Mouse (Mus musculus): Measurements from ENCODE around the gene Abca7. TPM values are rescaled to one million over a fixed set of nuclear protein-coding genes. Genes with fewer than 3 reads are reported as not detected.
"Not testable (repeated sequence)": the region's sequence is repeated elsewhere in the genome, so short reads cannot be mapped to it uniquely, and the experiment has no call there.

Abca7 gene
- polyA plus RNA-seq, 1 experiment from 2014 or later = 3.4 TPM

DNA sequence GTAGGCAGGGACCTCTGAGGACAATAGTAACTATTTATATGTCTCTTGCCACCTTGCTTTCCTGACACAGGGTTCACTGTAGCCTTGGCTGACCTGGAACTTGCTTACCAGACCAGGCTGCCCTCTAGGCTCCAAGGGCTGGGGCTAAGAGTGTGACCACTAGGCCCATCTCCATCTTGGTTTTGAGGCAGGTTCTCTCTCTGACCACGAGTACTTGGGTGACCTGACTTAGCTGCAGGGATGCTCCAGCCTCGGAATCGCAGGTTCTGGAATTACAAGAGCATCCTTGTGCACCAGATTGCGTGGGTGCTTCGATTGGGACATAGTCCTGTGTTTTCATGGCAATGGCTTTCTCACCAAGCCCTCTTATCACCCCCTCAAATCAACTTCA lies 56.1 kb downstream of the Abca7 start:
- ATAC-seq = no peak
- Histone ChIP-seq H3K9ac (ENCODE audit: low read depth, low read length) (peak overlapping the region; percentile 34; the same call in 1 of the 2 replicates), H3K4me2 (ENCODE audit: low read depth, low read length) (no peak overlapping the region), H3K9me3 (ENCODE audit: control insufficient read depth, low read length) (no peaks in the 10 kb centered on the region), H3K36me3 (ENCODE audit: control insufficient read depth, insufficient read depth, low read length) (peaks cover 5% of the 10 kb centered on the region; the same call in 1 of the 2 replicates), H3K4me1 (ENCODE audit: control insufficient read depth, insufficient read depth, low read length) (peaks cover 46% of the 10 kb centered on the region), H3K27me3 (replicated peaks; ENCODE audit: control insufficient read depth, insufficient read depth, low read length) (no peaks in the 10 kb centered on the region), H3K27ac (ENCODE audit: low read length) (peak overlapping the region; percentile 85), H3K4me3 (ENCODE audit: low read length) (no peak overlapping the region)
- 84% methylated on average over 5 of the region's 5 CpGs for WGBS

GRCm38 (mm10) chr10:80053259-80053780 lies 57.0 kb downstream of the Abca7 start:
- H3K4me3 ChIP-seq (ENCODE audit: low read length) = peak overlapping the region; percentile 88
- peaks cover 11% of the 10 kb centered on the region for H3K36me3 ChIP-seq (ENCODE audit: control insufficient read depth, insufficient read depth, low read length)
- 1% methylated on average over 47 of the region's 47 CpGs for WGBS
- H3K27me3 ChIP-seq (replicated peaks; ENCODE audit: control insufficient read depth, insufficient read depth, low read length) = no peaks in the 10 kb centered on the region
- no peaks in the 10 kb centered on the region for H3K9me3 ChIP-seq (ENCODE audit: control insufficient read depth, low read length)
- peak overlapping the region; percentile 75 for H3K4me2 ChIP-seq (ENCODE audit: low read depth, low read length)
- H3K4me1 ChIP-seq (ENCODE audit: control insufficient read depth, insufficient read depth, low read length) = peaks cover 41% of the 10 kb centered on the region
- H3K27ac ChIP-seq (ENCODE audit: low read length) = peak overlapping the region; percentile 99
- ATAC-seq = peak; percentile 93
- peak overlapping the region; percentile 99 for H3K9ac ChIP-seq (ENCODE audit: low read depth, low read length)

DNA sequence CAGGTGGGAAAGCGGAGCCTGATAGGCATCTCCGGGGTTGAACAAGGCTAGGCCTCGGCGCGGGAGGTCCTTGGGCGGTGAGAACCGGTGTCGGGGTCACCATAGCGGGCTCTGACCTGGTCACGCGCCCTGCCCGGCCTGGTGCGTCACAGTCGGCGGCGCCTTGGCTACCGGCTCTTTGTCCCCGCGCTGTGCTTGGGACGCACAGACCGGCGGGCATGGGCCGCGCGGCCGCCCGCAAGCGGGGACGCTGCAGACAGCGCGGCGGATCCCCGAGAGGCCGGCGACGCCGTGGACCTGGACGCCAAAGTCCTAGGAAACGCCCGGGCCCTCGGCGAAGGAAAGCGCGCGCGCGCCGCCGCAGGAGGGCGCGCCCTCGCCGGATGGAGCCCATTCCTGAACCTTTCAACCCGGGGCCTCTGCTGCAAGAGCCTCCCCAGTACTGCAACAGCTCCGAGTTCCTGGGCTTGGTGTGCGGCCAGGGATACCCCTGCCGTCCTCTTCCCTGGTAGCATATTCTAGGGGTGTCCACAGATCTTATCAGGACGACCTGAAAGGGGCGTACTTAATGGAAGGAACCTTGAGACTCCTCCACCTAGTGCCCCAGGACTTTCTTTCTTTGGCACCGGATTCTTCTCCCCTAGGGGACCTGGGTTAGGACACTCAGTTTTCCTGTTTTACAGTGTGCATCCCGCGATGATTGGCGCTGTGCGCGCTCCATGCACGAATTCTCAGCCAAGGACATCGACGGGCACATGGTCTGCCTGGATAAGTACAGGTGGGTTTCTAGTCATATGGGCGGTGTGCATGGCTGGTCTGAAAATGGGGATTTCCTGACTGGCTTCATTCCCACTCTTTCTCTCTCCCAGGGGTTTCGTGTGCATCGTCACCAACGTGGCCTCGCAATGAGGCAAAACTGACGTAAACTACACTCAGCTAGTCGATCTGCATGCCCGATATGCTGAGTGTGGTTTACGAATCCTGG lies 57.8 kb downstream of the Abca7 start:
- no peaks in the 10 kb centered on the region for H3K27me3 ChIP-seq (replicated peaks; ENCODE audit: control insufficient read depth, insufficient read depth, low read length)
- ATAC-seq = peak; percentile 53
- H3K4me3 ChIP-seq (ENCODE audit: low read length) = peak overlapping the region; percentile 88
- H3K27ac ChIP-seq (ENCODE audit: low read length) = peak overlapping the region; percentile 99
- H3K4me2 ChIP-seq (ENCODE audit: low read depth, low read length) = peak overlapping the region; percentile 75
- H3K9ac ChIP-seq (ENCODE audit: low read depth, low read length) = peak overlapping the region; percentile 99
- peaks cover 37% of the 10 kb centered on the region for H3K4me1 ChIP-seq (ENCODE audit: control insufficient read depth, insufficient read depth, low read length)
- peaks cover 14% of the 10 kb centered on the region for H3K36me3 ChIP-seq (ENCODE audit: control insufficient read depth, insufficient read depth, low read length)
- under 1% methylated on average over 77 of the region's 77 CpGs for whole genome bisulfite sequencing
- H3K9me3 ChIP-seq (ENCODE audit: control insufficient read depth, low read length) = no peaks in the 10 kb centered on the region

- H3K27me3 ChIP-seq (replicated peaks; ENCODE audit: control insufficient read depth, insufficient read depth, low read length); ATAC-seq; H3K9me3 ChIP-seq (ENCODE audit: control insufficient read depth, low read length): not testable (repeated sequence)
- Histone ChIP-seq H3K4me3 (ENCODE audit: low read length) (peak overlapping the region; percentile 88), H3K4me1 (ENCODE audit: control insufficient read depth, insufficient read depth, low read length) (peaks cover 37% of the 10 kb centered on the region), H3K4me2 (ENCODE audit: low read depth, low read length) (peak overlapping the region; percentile 75), H3K27ac (ENCODE audit: low read length) (peak overlapping the region; percentile 99), H3K9ac (ENCODE audit: low read depth, low read length) (peak overlapping the region; percentile 99), H3K36me3 (ENCODE audit: control insufficient read depth, insufficient read depth, low read length) (peaks cover 14% of the 10 kb centered on the region)
- WGBS = 10% methylated on average over 3 of the region's 3 CpGs
These were observed 58.6 kb downstream of the Abca7 start for GRCm38 (mm10) chr10:80054911-80055310.

- H3K9ac ChIP-seq (ENCODE audit: low read depth, low read length) = peak overlapping the region; percentile 99
- H3K27ac ChIP-seq (ENCODE audit: low read length) = peak overlapping the region; percentile 65
- H3K9me3 ChIP-seq (ENCODE audit: control insufficient read depth, low read length) = no peaks in the 10 kb centered on the region
- peak overlapping the region; percentile 75 for H3K4me2 ChIP-seq (ENCODE audit: low read depth, low read length)
- no peak for ATAC-seq
- 73% methylated on average over 5 of the region's 5 CpGs for WGBS
- H3K36me3 ChIP-seq (ENCODE audit: control insufficient read depth, insufficient read depth, low read length) = peaks cover 14% of the 10 kb centered on the region
- H3K27me3 ChIP-seq (replicated peaks; ENCODE audit: control insufficient read depth, insufficient read depth, low read length) = no peaks in the 10 kb centered on the region
- H3K4me3 ChIP-seq (ENCODE audit: low read length) = peak overlapping the region; percentile 88
- peaks cover 37% of the 10 kb centered on the region for H3K4me1 ChIP-seq (ENCODE audit: control insufficient read depth, insufficient read depth, low read length)
These were observed 59.1 kb downstream of the Abca7 start for GRCm38 (mm10) chr10:80055364-80055763.

DNA sequence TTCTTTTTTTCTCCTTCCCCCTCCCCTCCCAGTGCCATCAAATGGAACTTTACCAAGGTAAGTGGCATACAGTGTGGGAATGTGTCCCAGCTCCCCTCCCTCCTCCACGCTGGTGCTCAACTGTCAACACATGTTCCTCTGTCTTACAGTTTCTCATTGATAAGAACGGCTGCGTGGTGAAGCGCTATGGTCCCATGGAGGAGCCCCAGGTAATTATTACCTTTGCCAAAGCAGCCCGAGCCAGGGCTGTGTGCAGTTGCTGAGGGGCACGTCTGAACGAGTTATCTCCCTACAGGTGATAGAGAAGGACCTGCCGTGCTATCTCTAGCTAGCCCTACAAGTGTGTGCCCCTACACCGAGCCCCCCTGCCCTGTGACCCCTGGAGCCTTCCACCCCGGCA lies 59.6 kb downstream of the Abca7 start:
- Histone ChIP-seq H3K4me3 (ENCODE audit: low read length) (peak overlapping the region; percentile 88), H3K36me3 (ENCODE audit: control insufficient read depth, insufficient read depth, low read length) (peaks cover 14% of the 10 kb centered on the region), H3K4me1 (ENCODE audit: control insufficient read depth, insufficient read depth, low read length) (peaks cover 32% of the 10 kb centered on the region), H3K27ac (ENCODE audit: low read length) (peak overlapping the region; percentile 65), H3K27me3 (replicated peaks; ENCODE audit: control insufficient read depth, insufficient read depth, low read length) (no peaks in the 10 kb centered on the region), H3K4me2 (ENCODE audit: low read depth, low read length) (peak overlapping the region; percentile 75; the same call in 1 of the 2 replicates), H3K9ac (ENCODE audit: low read depth, low read length) (peak overlapping the region; percentile 99; the same call in 1 of the 2 replicates), H3K9me3 (ENCODE audit: control insufficient read depth, low read length) (no peaks in the 10 kb centered on the region)
- ATAC-seq = no peak
- 69% methylated on average over 9 of the region's 10 CpGs for WGBS

DNA sequence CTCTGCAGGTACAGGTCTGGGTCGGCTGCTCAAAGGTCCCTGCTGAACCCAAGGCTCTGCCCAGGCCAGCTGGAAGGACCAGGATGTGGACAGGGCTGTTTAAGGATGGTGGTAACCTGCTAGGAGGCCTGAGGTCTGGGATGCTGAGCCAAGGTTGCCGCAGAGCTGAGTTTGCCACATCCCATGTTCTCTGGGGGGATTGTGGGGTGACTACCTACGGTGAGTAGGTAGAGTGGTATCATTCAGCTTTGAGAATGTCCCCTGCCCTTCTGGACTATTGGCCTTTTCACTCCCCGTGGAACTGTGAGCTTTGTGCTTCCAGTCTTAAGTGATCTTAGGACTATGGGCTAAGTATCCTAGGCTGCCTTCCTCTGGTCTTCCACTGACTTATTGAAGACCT lies 60.2 kb downstream of the Abca7 start:
- Histone ChIP-seq H3K4me2 (ENCODE audit: low read depth, low read length) (peak overlapping the region; percentile 32; the same call in 1 of the 2 replicates), H3K27me3 (replicated peaks; ENCODE audit: control insufficient read depth, insufficient read depth, low read length) (no peaks in the 10 kb centered on the region), H3K36me3 (ENCODE audit: control insufficient read depth, insufficient read depth, low read length) (peaks cover 16% of the 10 kb centered on the region), H3K9me3 (ENCODE audit: control insufficient read depth, low read length) (no peaks in the 10 kb centered on the region), H3K9ac (ENCODE audit: low read depth, low read length) (peak overlapping the region; percentile 35; the same call in 1 of the 2 replicates), H3K4me3 (ENCODE audit: low read length) (no peak overlapping the region; the same call in 1 of the 2 replicates), H3K27ac (ENCODE audit: low read length) (peak overlapping the region; percentile 40), H3K4me1 (ENCODE audit: control insufficient read depth, insufficient read depth, low read length) (peaks cover 26% of the 10 kb centered on the region)
- WGBS = 82% methylated on average over 4 of the region's 4 CpGs
- ATAC-seq = no peak

- no peak for ATAC-seq
- no peak overlapping the region for H3K4me2 ChIP-seq (ENCODE audit: low read depth, low read length)
- H3K9ac ChIP-seq (ENCODE audit: low read depth, low read length) = peak overlapping the region; percentile 33; the same call in 1 of the 2 replicates
- no peak overlapping the region for H3K4me3 ChIP-seq (ENCODE audit: low read length)
- peaks cover 17% of the 10 kb centered on the region for H3K36me3 ChIP-seq (ENCODE audit: control insufficient read depth, insufficient read depth, low read length)
- H3K27me3 ChIP-seq (replicated peaks; ENCODE audit: control insufficient read depth, insufficient read depth, low read length) = no peaks in the 10 kb centered on the region
- H3K9me3 ChIP-seq (ENCODE audit: control insufficient read depth, low read length) = no peaks in the 10 kb centered on the region
- H3K4me1 ChIP-seq (ENCODE audit: control insufficient read depth, insufficient read depth, low read length) = peaks cover 21% of the 10 kb centered on the region
- 89% methylated on average over 27 of the region's 27 CpGs for WGBS
- H3K27ac ChIP-seq (ENCODE audit: low read length) = peak overlapping the region; percentile 40
These were observed 60.8 kb downstream of the Abca7 start for GRCm38 (mm10) chr10:80056976-80057682.

All from intestine, embryonic 16.5 days (tissue).